Comparison of ENCODE assay signal across 10 mouse cellular contexts in the genomic region with DNA sequence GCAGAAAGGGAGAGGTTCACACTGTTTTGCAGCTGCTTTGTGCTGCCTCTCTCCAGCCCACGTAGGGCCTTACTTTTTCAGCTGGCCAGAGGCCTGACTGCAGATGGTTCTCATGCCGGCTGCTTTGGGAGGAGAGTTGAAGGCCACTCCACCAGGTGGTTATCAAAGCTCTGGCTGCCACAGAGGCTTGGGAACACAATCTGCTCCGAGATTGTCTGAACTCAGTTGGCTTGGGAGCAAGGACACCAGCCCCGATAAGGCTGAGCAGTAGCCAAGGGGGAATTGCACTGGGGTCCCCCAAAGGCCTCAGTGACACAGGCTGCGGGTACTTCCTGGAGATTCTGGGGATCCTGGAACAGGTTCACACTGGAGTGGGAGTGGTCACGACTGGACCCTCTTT.
"Had no signal": no experiment of that assay in that cellular context is flagged by ENCODE, and none has a peak within 500 bp of the region (broad histone marks: within the 10 kb centered on the region; RNA-seq: fewer than 3 reads in every experiment).

No protein-coding gene starts in this region.

- DNase-seq: kidney, adult 2 months; kidney, postnatal 25 days; layer of hippocampus, adult 9-11 months; liver; lung, adult 18-20 months; lung, postnatal 10 days; lung, postnatal 36 days; thymus, adult 2 months; thymus, postnatal 14 days; thymus, postnatal 4 days had no signal
